Mouse (Mus musculus) cerebellum, adult (tissue): Measurements from ENCODE around the gene Dusp18.
"Not testable (repeated sequence)": the region's sequence is repeated elsewhere in the genome, so short reads cannot be mapped to it uniquely, and the experiment has no call there.

Source experiments
- ATAC-seq: cut with Nextera tagmentation; 2 replicates; pipeline ENCODE4 v1.9.2; 2017; ENCODE audit warnings: mild to moderate bottlenecking, moderate library complexity, mixed read lengths; ENCODE audit not compliant: insufficient number of reproducible peaks, low FRiP score, low TSS enrichment

Dusp18 gene

GRCm38 (mm10) chr11:3883711-3884110 is 11.3 kb upstream of the Dusp18 start:
- ATAC-seq: no peak

GRCm38 (mm10) chr11:3887331-3887730 is 7.7 kb upstream of the Dusp18 start:
- ATAC-seq: no peak; the same call in 1 of the 2 replicates

GRCm38 (mm10) chr11:3893970-3894369 is 1.1 kb upstream of the Dusp18 start:
- no peak for ATAC-seq

- no peak for ATAC-seq
These were observed 418 bp downstream of the Dusp18 start for GRCm38 (mm10) chr11:3895458-3895857.

GRCm38 (mm10) chr11:3895933-3896332 is 893 bp downstream of the Dusp18 start:
- ATAC-seq: no peak

- ATAC-seq: no peak
These were observed 5.3 kb downstream of the Dusp18 start for GRCm38 (mm10) chr11:3900296-3900695.

- no peak for ATAC-seq
These were observed 7.5 kb downstream of the Dusp18 start for GRCm38 (mm10) chr11:3902516-3902915.

- no peak for ATAC-seq
These were observed 8.0 kb downstream of the Dusp18 start for GRCm38 (mm10) chr11:3903046-3903445.

- ATAC-seq: no peak
These were observed 9.6 kb downstream of the Dusp18 start for GRCm38 (mm10) chr11:3904673-3905072.

GRCm38 (mm10) chr11:3905446-3905845 is 10.4 kb downstream of the Dusp18 start:
- no peak for ATAC-seq

GRCm38 (mm10) chr11:3909236-3909635 is 14.2 kb downstream of the Dusp18 start:
- ATAC-seq: no peak

- ATAC-seq: no peak
These were observed 15.7 kb downstream of the Dusp18 start for GRCm38 (mm10) chr11:3910513-3911310.

GRCm38 (mm10) chr11:3911440-3911839 is 16.4 kb downstream of the Dusp18 start:
- not testable (repeated sequence) for ATAC-seq

- ATAC-seq: no peak
These were observed 17.2 kb downstream of the Dusp18 start for GRCm38 (mm10) chr11:3912100-3912874.

GRCm38 (mm10) chr11:3912875-3913271 is 17.8 kb downstream of the Dusp18 start:
- ATAC-seq: no peak

GRCm38 (mm10) chr11:3913316-3914108 is 18.5 kb downstream of the Dusp18 start:
- peak; percentile 75 for ATAC-seq

- peak; percentile 49 for ATAC-seq
These were observed 19.2 kb downstream of the Dusp18 start, which contains the start of gene Slc35e4 for GRCm38 (mm10) chr11:3914109-3914840. TSS of gene Slc35e4 (minus strand) at chr11:3914664.

- no peak for ATAC-seq
These were observed 23.7 kb downstream of the Dusp18 start for GRCm38 (mm10) chr11:3918738-3919137.

- ATAC-seq: no peak
These were observed 25.4 kb downstream of the Dusp18 start for GRCm38 (mm10) chr11:3920476-3920875.

GRCm38 (mm10) chr11:3921281-3921850 is 26.3 kb downstream of the Dusp18 start:
- peak; percentile 74; the same call in 1 of the 2 replicates for ATAC-seq
